Mouse (Mus musculus): Measurements from ENCODE around the gene 4930556J24Rik. TPM values are rescaled to one million over a fixed set of nuclear protein-coding genes. Genes with fewer than 3 reads are reported as not detected.
"Not testable (repeated sequence)": the region's sequence is repeated elsewhere in the genome, so short reads cannot be mapped to it uniquely, and the experiment has no call there.

4930556J24Rik gene
- polyA plus RNA-seq (2015; fragmentation: Nextera tagmentation; extraction: Ambion mirVana): 0.07 and 0.12 TPM in 2 replicates

GRCm38 (mm10) chr11:3976678-3977077 is at the start of gene 4930556J24Rik:
Gene 4930556J24Rik, minus strand, starts transcription at chr11:3976778.
- WGBS (ENCODE audit: insufficient replicate concordance): 82% methylated on average over 6 of the region's 6 CpGs
- no peaks in the 10 kb centered on the region for H3K27me3 ChIP-seq (ENCODE audit: control insufficient read depth, insufficient read depth, low read depth, low read length)
- no peak within 1 kb of the TSS for H3K27ac ChIP-seq (ENCODE audit: low read length)
- H3K9me3 ChIP-seq (replicated peaks; ENCODE audit: control insufficient read depth, low read length): no peaks in the 10 kb centered on the region
- H3K4me2 ChIP-seq (ENCODE audit: low read depth, low read length): no peak within 1 kb of the TSS
- no peak within 1 kb of the TSS for H3K9ac ChIP-seq (ENCODE audit: low read depth, low read length)
- no peaks in the 10 kb centered on the region for H3K4me1 ChIP-seq (ENCODE audit: control insufficient read depth, low read depth, low read length)
- ATAC-seq (ENCODE audit: low read depth): no peak
- H3K4me3 ChIP-seq (ENCODE audit: low read depth, low read length): no peak within 1 kb of the TSS
- peaks cover 47% of the 10 kb centered on the region for H3K36me3 ChIP-seq (ENCODE audit: control insufficient read depth, insufficient read depth)

- no peaks in the 10 kb centered on the region for H3K36me3 ChIP-seq (ENCODE audit: control insufficient read depth, insufficient read depth)
- WGBS (ENCODE audit: insufficient replicate concordance): 33% methylated on average over 2 of the region's 2 CpGs
- ATAC-seq (ENCODE audit: low read depth): no peak
These were observed 46.7 kb upstream of the 4930556J24Rik start for GRCm38 (mm10) chr11:4023321-4023720.

GRCm38 (mm10) chr11:4022111-4022510 is 45.5 kb upstream of the 4930556J24Rik start:
- H3K4me2 ChIP-seq (ENCODE audit: low read depth, low read length); H3K36me3 ChIP-seq (ENCODE audit: control insufficient read depth, insufficient read depth); H3K27me3 ChIP-seq (ENCODE audit: control insufficient read depth, insufficient read depth, low read depth, low read length); ATAC-seq (ENCODE audit: low read depth); H3K9me3 ChIP-seq (replicated peaks; ENCODE audit: control insufficient read depth, low read length); H3K27ac ChIP-seq (ENCODE audit: low read length); H3K9ac ChIP-seq (ENCODE audit: low read depth, low read length); H3K4me1 ChIP-seq (ENCODE audit: control insufficient read depth, low read depth, low read length); H3K4me3 ChIP-seq (ENCODE audit: low read depth, low read length): not testable (repeated sequence)
- 64% methylated on average over 13 of the region's 13 CpGs for WGBS (ENCODE audit: insufficient replicate concordance)

More at GRCm38 (mm10) chr11:4023321-4023720, 46.7 kb upstream of the 4930556J24Rik start:
- Histone ChIP-seq H3K9me3 (replicated peaks; ENCODE audit: control insufficient read depth, low read length) (no peaks in the 10 kb centered on the region), H3K4me2 (ENCODE audit: low read depth, low read length) (no peak overlapping the region), H3K27me3 (ENCODE audit: control insufficient read depth, insufficient read depth, low read depth, low read length) (no peaks in the 10 kb centered on the region), H3K27ac (ENCODE audit: low read length) (no peak overlapping the region), H3K4me1 (ENCODE audit: control insufficient read depth, low read depth, low read length) (no peaks in the 10 kb centered on the region), H3K9ac (ENCODE audit: low read depth, low read length) (no peak overlapping the region), H3K4me3 (ENCODE audit: low read depth, low read length) (no peak overlapping the region)

- H3K9me3 ChIP-seq (replicated peaks; ENCODE audit: control insufficient read depth, low read length); ATAC-seq (ENCODE audit: low read depth); H3K27ac ChIP-seq (ENCODE audit: low read length); H3K4me3 ChIP-seq (ENCODE audit: low read depth, low read length); H3K4me2 ChIP-seq (ENCODE audit: low read depth, low read length); H3K27me3 ChIP-seq (ENCODE audit: control insufficient read depth, insufficient read depth, low read depth, low read length); H3K9ac ChIP-seq (ENCODE audit: low read depth, low read length); H3K4me1 ChIP-seq (ENCODE audit: control insufficient read depth, low read depth, low read length); H3K36me3 ChIP-seq (ENCODE audit: control insufficient read depth, insufficient read depth): not testable (repeated sequence)
- WGBS (ENCODE audit: insufficient replicate concordance): 70% methylated on average over 14 of the region's 14 CpGs
These were observed 39.2 kb upstream of the 4930556J24Rik start for GRCm38 (mm10) chr11:4015796-4016195.

GRCm38 (mm10) chr11:4012616-4013015 is 36.0 kb upstream of the 4930556J24Rik start:
- no peak for ATAC-seq (ENCODE audit: low read depth)
- H3K27me3 ChIP-seq (ENCODE audit: control insufficient read depth, insufficient read depth, low read depth, low read length): no peaks in the 10 kb centered on the region
- H3K27ac ChIP-seq (ENCODE audit: low read length): no peak overlapping the region
- no peaks in the 10 kb centered on the region for H3K36me3 ChIP-seq (ENCODE audit: control insufficient read depth, insufficient read depth)
- H3K9me3 ChIP-seq (replicated peaks; ENCODE audit: control insufficient read depth, low read length): no peaks in the 10 kb centered on the region
- H3K9ac ChIP-seq (ENCODE audit: low read depth, low read length): no peak overlapping the region
- WGBS (ENCODE audit: insufficient replicate concordance): 46% methylated on average over 1 of the region's 1 CpGs
- no peak overlapping the region for H3K4me3 ChIP-seq (ENCODE audit: low read depth, low read length)
- H3K4me2 ChIP-seq (ENCODE audit: low read depth, low read length): no peak overlapping the region
- H3K4me1 ChIP-seq (ENCODE audit: control insufficient read depth, low read depth, low read length): no peaks in the 10 kb centered on the region

GRCm38 (mm10) chr11:4006462-4006861 is 29.9 kb upstream of the 4930556J24Rik start:
- no peak for ATAC-seq (ENCODE audit: low read depth)

GRCm38 (mm10) chr11:4005220-4005805 is 28.7 kb upstream of the 4930556J24Rik start:
- Histone ChIP-seq H3K27me3 (ENCODE audit: control insufficient read depth, insufficient read depth, low read depth, low read length) (peaks cover 1% of the 10 kb centered on the region; the same call in 1 of the 2 replicates), H3K9me3 (replicated peaks; ENCODE audit: control insufficient read depth, low read length) (no peaks in the 10 kb centered on the region), H3K27ac (ENCODE audit: low read length) (no peak overlapping the region), H3K4me2 (ENCODE audit: low read depth, low read length) (no peak overlapping the region), H3K9ac (ENCODE audit: low read depth, low read length) (no peak overlapping the region), H3K36me3 (ENCODE audit: control insufficient read depth, insufficient read depth) (no peaks in the 10 kb centered on the region), H3K4me3 (ENCODE audit: low read depth, low read length) (no peak overlapping the region), H3K4me1 (ENCODE audit: control insufficient read depth, low read depth, low read length) (no peaks in the 10 kb centered on the region)
- 29% methylated on average over 5 of the region's 5 CpGs for WGBS (ENCODE audit: insufficient replicate concordance)
- ATAC-seq (ENCODE audit: low read depth): no peak

More at GRCm38 (mm10) chr11:4006462-4006861, 29.9 kb upstream of the 4930556J24Rik start:
- 53% methylated on average over 3 of the region's 3 CpGs for WGBS (ENCODE audit: insufficient replicate concordance)
- Histone ChIP-seq H3K4me2 (ENCODE audit: low read depth, low read length) (no peak overlapping the region), H3K36me3 (ENCODE audit: control insufficient read depth, insufficient read depth) (no peaks in the 10 kb centered on the region), H3K9me3 (replicated peaks; ENCODE audit: control insufficient read depth, low read length) (no peaks in the 10 kb centered on the region), H3K4me3 (ENCODE audit: low read depth, low read length) (no peak overlapping the region), H3K27ac (ENCODE audit: low read length) (no peak overlapping the region), H3K4me1 (ENCODE audit: control insufficient read depth, low read depth, low read length) (no peaks in the 10 kb centered on the region), H3K9ac (ENCODE audit: low read depth, low read length) (no peak overlapping the region), H3K27me3 (ENCODE audit: control insufficient read depth, insufficient read depth, low read depth, low read length) (no peaks in the 10 kb centered on the region)

GRCm38 (mm10) chr11:4001603-4002002 is 25.0 kb upstream of the 4930556J24Rik start:
- H3K4me2 ChIP-seq (ENCODE audit: low read depth, low read length): no peak overlapping the region
- 8% methylated on average over 5 of the region's 5 CpGs for WGBS (ENCODE audit: insufficient replicate concordance)
- H3K9me3 ChIP-seq (replicated peaks; ENCODE audit: control insufficient read depth, low read length): no peaks in the 10 kb centered on the region
- H3K4me1 ChIP-seq (ENCODE audit: control insufficient read depth, low read depth, low read length): no peaks in the 10 kb centered on the region
- H3K9ac ChIP-seq (ENCODE audit: low read depth, low read length): no peak overlapping the region
- no peak overlapping the region for H3K4me3 ChIP-seq (ENCODE audit: low read depth, low read length)
- H3K27me3 ChIP-seq (ENCODE audit: control insufficient read depth, insufficient read depth, low read depth, low read length): peaks cover 24% of the 10 kb centered on the region
- H3K36me3 ChIP-seq (ENCODE audit: control insufficient read depth, insufficient read depth): no peaks in the 10 kb centered on the region
- no peak for ATAC-seq (ENCODE audit: low read depth)
- H3K27ac ChIP-seq (ENCODE audit: low read length): no peak overlapping the region

GRCm38 (mm10) chr11:3999547-3999946 is 23.0 kb upstream of the 4930556J24Rik start:
- H3K9ac ChIP-seq (ENCODE audit: low read depth, low read length): no peak overlapping the region
- H3K27me3 ChIP-seq (ENCODE audit: control insufficient read depth, insufficient read depth, low read depth, low read length): peaks cover 24% of the 10 kb centered on the region
- no peaks in the 10 kb centered on the region for H3K9me3 ChIP-seq (replicated peaks; ENCODE audit: control insufficient read depth, low read length)
- 58% methylated on average over 5 of the region's 5 CpGs for WGBS (ENCODE audit: insufficient replicate concordance)
- no peak overlapping the region for H3K4me3 ChIP-seq (ENCODE audit: low read depth, low read length)
- H3K4me1 ChIP-seq (ENCODE audit: control insufficient read depth, low read depth, low read length): no peaks in the 10 kb centered on the region
- no peak overlapping the region for H3K4me2 ChIP-seq (ENCODE audit: low read depth, low read length)
- no peak overlapping the region for H3K27ac ChIP-seq (ENCODE audit: low read length)
- H3K36me3 ChIP-seq (ENCODE audit: control insufficient read depth, insufficient read depth): no peaks in the 10 kb centered on the region
- no peak for ATAC-seq (ENCODE audit: low read depth)
